Mouse (Mus musculus): Measurements from ENCODE around the gene Foxe3. TPM values are rescaled to one million over a fixed set of nuclear protein-coding genes. Genes with fewer than 3 reads are reported as not detected.

Foxe3 gene
- total RNA-seq, 2 experiments from 2014 or later = not detected

DNA sequence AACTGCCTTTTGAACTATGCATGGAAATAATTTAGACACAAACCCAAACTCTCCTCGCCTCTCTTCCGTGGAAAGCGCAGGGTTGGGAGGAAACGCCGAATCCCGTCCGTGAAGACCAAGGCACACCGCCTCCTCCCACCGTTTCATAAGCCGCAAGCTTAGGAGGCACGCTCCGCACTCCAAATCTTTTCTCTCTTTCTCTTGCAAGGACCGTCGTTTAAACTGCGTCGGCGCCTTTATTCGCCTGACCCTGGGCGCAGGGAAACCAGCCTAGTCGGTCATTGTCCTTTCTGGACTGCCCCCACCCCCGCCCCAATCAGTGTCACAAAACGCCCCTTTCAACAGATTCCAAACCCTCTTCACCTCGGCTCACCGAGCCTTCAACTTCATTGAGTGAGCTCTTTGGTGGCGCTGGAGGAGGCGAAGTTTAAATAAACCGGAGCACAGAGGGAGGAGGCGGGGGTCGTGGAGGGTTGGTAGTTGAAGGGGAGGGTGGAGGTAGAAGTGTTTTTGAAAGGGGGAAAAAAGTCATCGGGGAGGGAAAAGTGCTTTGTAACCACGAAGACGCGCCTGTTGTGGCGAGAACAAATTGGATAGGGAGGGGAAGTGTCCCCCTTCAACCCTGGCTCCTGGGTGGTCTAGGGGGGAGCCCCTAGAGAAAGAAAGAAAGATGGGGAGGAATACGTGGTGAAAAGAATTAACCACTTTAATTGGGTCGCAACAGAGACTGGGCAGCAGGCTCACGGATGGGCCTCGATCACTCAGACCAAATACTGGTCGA is 23.0 kb downstream of the Foxe3 start:
- no peak for TF ChIP-seq CTCF (IDR thresholded peaks at IDR 0.05)
- intact Hi-C loops (cut with DNase I) = loop anchor here (1.0 to 5.0 kb wide), 2 partner anchors 155 to 1034 kb away; partner anchors contain the start of gene Dmbx1
- no peak for DNase-seq (ENCODE audit: extremely low spot score in 1 of 2, low spot score in 2 of 2)
- H3K4me3 ChIP-seq = no peak overlapping the region
- no peak overlapping the region for H3K27ac ChIP-seq

DNA sequence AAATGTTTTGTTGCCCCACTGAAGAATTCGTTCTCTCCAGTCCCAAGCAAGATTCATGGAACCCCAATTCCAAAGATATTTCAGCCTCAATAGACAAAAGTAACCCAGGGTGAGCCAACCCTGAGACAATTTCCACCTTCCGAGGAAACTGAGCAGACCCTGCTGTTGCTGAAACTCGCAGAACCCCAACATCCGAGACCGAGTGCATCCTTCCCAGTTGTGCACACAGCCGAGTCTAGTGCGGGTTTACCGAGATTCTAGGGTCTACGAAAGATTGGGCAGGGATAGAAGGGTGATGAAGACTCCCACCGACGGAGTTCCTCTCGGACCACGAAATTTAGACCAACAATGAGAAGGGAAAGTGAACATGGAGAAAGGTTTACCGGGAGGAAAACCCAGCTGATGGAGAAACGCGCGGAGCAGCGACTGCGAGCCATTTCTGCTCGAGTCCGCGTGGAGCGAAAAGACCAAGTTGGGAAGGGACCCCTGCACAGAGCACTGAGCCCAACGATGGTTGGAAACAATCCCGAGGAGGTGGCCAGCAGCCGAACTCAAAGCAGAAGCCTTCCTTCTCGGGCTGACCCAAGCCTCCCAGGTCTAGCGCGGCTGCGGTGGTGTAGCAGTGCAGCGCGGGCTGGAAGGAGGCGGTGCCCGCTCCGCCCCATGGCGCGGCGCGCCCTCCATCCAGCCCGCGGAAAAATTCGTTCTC is 24.0 kb downstream of the Foxe3 start:
- Histone ChIP-seq H3K27ac (no peak overlapping the region), H3K4me3 (no peak overlapping the region)
- intact Hi-C loops (cut with DNase I) = loop anchor here (1.0 to 5.0 kb wide), 2 partner anchors 157 to 1036 kb away; partner anchors contain the start of gene Dmbx1
- TF ChIP-seq CTCF (IDR thresholded peaks at IDR 0.05) = no peak
- no peak for DNase-seq (ENCODE audit: extremely low spot score in 1 of 2, low spot score in 2 of 2)

DNA sequence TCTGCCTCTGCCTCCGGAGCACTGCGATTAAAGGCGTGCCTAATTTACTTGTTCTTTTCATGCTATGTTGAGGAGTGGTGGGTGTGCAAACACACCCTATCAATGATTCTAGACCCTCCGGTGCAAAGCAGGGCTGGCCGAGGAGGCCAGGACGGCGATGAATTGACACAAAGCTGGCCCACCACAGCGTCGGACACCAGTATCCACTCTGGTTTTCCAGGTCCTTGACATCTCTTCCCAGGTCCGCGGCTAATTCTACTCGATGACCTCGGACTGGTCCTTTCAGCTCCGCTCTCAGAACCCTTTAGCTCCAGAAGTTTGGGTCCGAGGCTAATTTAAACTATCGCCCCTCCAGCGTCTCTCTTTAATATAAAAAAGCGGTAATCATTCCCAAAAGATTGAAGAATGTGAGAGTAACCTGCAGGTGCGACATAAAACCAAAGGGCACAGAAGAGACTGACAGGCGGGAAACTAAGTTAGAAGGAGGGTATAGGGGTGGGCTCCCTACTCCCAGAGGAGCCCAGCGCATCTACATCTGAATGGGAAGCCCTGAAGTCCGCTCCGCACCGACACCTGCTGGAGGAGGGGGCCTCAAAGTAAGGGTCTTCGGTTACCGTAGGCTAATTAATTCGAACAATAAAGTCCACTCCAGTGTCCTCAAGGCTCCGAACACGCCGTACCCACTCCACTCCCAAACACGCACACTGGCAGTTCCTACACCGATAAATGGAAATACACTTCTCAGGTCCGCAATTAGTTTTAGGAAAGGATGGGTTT is 24.8 kb downstream of the Foxe3 start:
- H3K4me3 ChIP-seq = no peak overlapping the region
- DNase-seq (ENCODE audit: extremely low spot score in 1 of 2, low spot score in 2 of 2) = no peak
- H3K27ac ChIP-seq = no peak overlapping the region
- intact Hi-C loops (cut with DNase I) = loop anchor here (5.0 kb wide), 1 partner anchor 1036 kb away; the partner anchor contains the start of gene Dmbx1
- no peak for TF ChIP-seq CTCF (IDR thresholded peaks at IDR 0.05)

DNA sequence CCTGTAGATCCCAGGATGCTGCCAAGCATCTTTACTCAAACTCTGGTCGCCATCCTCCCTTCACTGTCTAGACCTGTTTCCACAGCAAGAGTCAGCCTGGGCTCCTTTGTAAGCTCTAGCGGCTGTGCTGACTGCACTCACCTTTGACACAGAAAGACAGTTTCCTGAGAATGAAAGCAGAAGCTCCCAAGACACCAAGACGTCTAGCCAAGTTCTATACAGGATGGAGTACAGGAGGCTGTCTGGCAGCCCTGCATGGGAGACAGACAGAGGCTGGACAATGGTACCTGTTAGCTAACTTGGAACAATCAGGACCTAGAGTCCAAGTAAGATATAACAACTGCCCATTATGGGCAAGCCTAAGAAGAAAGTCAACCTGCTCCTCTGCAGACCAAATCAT is 25.9 kb downstream of the Foxe3 start:
- no peak for DNase-seq (ENCODE audit: extremely low spot score in 1 of 2, low spot score in 2 of 2)
- intact Hi-C loops (cut with DNase I) = loop anchor here (5.0 kb wide), 1 partner anchor 1037 kb away; the partner anchor contains the start of gene Dmbx1
- no peak for TF ChIP-seq CTCF (IDR thresholded peaks at IDR 0.05)
- Histone ChIP-seq H3K4me3 (no peak overlapping the region), H3K27ac (no peak overlapping the region)

DNA sequence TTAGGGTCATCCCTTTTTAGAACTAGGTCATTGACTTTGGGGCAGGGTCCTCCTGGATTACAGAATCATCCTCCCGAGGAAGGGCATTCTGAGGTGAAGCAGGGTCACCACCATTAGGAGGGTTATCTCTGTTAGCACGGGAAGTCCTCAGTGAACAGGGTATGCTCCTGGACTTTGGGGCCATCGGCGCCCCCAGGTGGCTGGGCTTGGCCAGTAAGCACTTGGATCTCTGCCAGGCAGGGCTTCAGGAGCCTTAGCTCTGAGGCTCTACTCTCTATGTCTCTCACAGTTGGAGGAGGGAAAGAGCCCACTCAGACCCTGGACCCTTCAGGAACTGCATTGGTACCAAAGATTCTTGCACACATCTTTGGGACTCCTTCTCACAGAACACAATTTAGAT is 28.0 kb downstream of the Foxe3 start:
- intact Hi-C loops (cut with DNase I) = no loop called here
- DNase-seq (ENCODE audit: extremely low spot score in 1 of 2, low spot score in 2 of 2) = no peak
- peak; percentile 21 for TF ChIP-seq CTCF (IDR thresholded peaks at IDR 0.05)
- Histone ChIP-seq H3K27ac (no peak overlapping the region), H3K4me3 (no peak overlapping the region)

DNA sequence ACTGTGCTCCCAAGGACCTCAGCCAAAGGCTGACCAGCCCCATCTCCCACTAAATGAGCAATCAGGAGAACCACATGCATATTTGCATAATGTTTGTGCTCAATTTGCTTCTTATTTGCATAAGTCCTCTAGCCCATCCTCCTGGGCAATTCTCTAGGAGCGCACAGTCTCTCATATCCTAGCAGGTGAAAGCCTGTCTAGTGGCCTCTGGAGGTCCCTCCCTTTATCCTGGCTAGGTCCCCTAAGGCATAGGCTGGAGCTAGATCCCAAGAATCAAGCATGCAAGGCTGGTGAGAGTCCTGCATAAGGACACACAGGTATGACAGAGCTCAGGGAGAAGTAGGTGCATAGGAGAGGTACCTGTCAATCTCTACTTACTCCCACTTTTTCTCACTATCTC is 43.6 kb downstream of the Foxe3 start:
- no peak for DNase-seq (ENCODE audit: extremely low spot score in 1 of 2, low spot score in 2 of 2)
- TF ChIP-seq CTCF (IDR thresholded peaks at IDR 0.05) = no peak
- H3K4me3 ChIP-seq = no peak overlapping the region
- intact Hi-C loops (cut with DNase I) = no loop called here
- H3K27ac ChIP-seq = no peak overlapping the region

DNA sequence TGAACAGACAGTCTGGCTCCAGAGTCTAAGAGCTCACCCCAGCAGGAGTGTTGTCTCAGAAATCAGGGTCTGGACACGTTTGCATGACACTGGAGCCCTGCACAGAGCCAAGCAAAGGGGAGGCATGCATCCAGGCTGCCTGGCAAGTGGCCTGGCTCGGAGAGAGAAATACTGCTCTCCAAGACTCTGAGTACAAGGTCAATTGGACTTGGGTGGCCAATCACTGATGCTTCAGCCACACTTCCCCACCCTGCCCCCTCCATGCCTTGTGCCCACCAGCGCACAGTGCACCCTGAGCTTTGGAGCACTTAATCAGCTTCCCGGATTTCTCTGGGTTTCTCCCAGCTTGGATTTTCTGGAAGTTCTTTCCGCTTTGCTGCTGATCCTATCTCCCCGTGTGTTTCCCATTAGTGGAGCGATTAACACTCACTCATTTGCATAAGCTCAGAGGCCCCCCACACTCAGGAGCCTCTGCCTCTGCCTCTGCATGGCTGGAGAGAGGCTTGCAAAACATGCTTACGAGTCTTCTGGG is 49.3 kb downstream of the Foxe3 start:
- no peak for DNase-seq (ENCODE audit: extremely low spot score in 1 of 2, low spot score in 2 of 2)
- H3K4me3 ChIP-seq = no peak overlapping the region
- intact Hi-C loops (cut with DNase I) = no loop called here
- no peak for TF ChIP-seq CTCF (IDR thresholded peaks at IDR 0.05)
- no peak overlapping the region for H3K27ac ChIP-seq

Other genes with a start within 250 kb of the Foxe3 start
- gene Gm12830, start 104.3 kb downstream of the Foxe3 start, total RNA-seq (2021) = not detected
- under 1 TPM; 0.35 to 0.63 TPM for gene Foxd2, start 17.1 kb downstream of the Foxe3 start, total RNA-seq (2021)
- 10 to 100 TPM; 74.5 to 79.6 TPM for gene Cmpk1, start 61.2 kb upstream of the Foxe3 start, total RNA-seq (2021)
- gene Stil, start 74.1 kb upstream of the Foxe3 start, total RNA-seq (2021) = under 1 TPM; 0.36 to 0.98 TPM
- 1 to 10 TPM; 1.5 TPM for gene Tal1, start 130.4 kb upstream of the Foxe3 start, total RNA-seq (2021)
- under 1 TPM in 1 of 2 experiments, not detected in 1; 0.75 TPM for gene Pdzk1ip1, start 162.7 kb upstream of the Foxe3 start, total RNA-seq (2021)
- 10 to 100 TPM; 12.7 to 14.6 TPM for gene Cyp4x1, start 208.3 kb upstream of the Foxe3 start, total RNA-seq (2021)

Data from left cerebral cortex, adult 2 months (tissue).